Mouse (Mus musculus) hindbrain, embryonic 13.5 days (tissue): ENCODE data around the gene Bdkrb2. TPM values are rescaled to one million over a fixed set of nuclear protein-coding genes. Genes with fewer than 3 reads are reported as not detected.

Source experiments
- ATAC-seq: fragments of 200-750 bp; cut with Nextera tagmentation; 2 replicates; pipeline ENCODE4 v1.8.0; 2017; ENCODE audit warnings: moderate TSS enrichment; ENCODE audit not compliant: low FRiP score
- H3K27ac ChIP-seq: fragments of 300-500 bp; sonication (generic); 2 replicates; pipeline ENCODE4 v1.5.1; 2015; ENCODE audit warnings: inconsistent platforms, mild to moderate bottlenecking, moderate library complexity
- H3K27me3 ChIP-seq: fragments of 300-500 bp; sonication (generic); 2 replicates; pipeline ENCODE4 v1.6.1; 2015; ENCODE audit warnings: mild to moderate bottlenecking, inconsistent platforms
- H3K36me3 ChIP-seq: fragments of 300-500 bp; sonication (generic); 2 replicates; pipeline ENCODE4 v1.6.1; 2015; ENCODE audit warnings: mild to moderate bottlenecking, inconsistent platforms
- H3K4me1 ChIP-seq: fragments of 300-500 bp; sonication (generic); replicated peaks from 2 replicates; pipeline ENCODE4 v1.6.1; 2015; ENCODE audit warnings: inconsistent platforms
- H3K4me2 ChIP-seq: fragments of 300-500 bp; sonication (generic); 2 replicates; pipeline ENCODE4 v1.6.1; 2015; ENCODE audit warnings: inconsistent platforms, mild to moderate bottlenecking, moderate library complexity
- H3K4me3 ChIP-seq: fragments of 300-500 bp; sonication (generic); 2 replicates; pipeline ENCODE4 v1.5.1; 2015; ENCODE audit warnings: mild to moderate bottlenecking, inconsistent platforms
- H3K9ac ChIP-seq: fragments of 300-500 bp; sonication (generic); 2 replicates; pipeline ENCODE4 v1.6.1; 2015; ENCODE audit warnings: mild to moderate bottlenecking, inconsistent platforms
- H3K9me3 ChIP-seq: fragments of 300-500 bp; sonication (generic); 2 replicates; pipeline ENCODE4 v1.6.1; 2016; ENCODE audit warnings: inconsistent platforms
- WGBS: fragments of 180-500 bp; shearing (Covaris S2); methylation state at CpG from one replicate; pipeline ENCODE4 v1.1.7; 2015; 5-methylcytosine and 5-hydroxymethylcytosine counted together
- polyA plus RNA-seq: library from polyadenylated mRNA; unstranded; fragments of >200 nt; fragmentation: Nextera tagmentation; extraction: Ambion mirVana; gene quantifications from 2 replicates; pipeline ENCODE4 v1.2.1, GENCODE M21; 2015

The Bdkrb2 gene
- polyA plus RNA-seq, 1 experiment from 2014 or later: 1.6 TPM

DNA sequence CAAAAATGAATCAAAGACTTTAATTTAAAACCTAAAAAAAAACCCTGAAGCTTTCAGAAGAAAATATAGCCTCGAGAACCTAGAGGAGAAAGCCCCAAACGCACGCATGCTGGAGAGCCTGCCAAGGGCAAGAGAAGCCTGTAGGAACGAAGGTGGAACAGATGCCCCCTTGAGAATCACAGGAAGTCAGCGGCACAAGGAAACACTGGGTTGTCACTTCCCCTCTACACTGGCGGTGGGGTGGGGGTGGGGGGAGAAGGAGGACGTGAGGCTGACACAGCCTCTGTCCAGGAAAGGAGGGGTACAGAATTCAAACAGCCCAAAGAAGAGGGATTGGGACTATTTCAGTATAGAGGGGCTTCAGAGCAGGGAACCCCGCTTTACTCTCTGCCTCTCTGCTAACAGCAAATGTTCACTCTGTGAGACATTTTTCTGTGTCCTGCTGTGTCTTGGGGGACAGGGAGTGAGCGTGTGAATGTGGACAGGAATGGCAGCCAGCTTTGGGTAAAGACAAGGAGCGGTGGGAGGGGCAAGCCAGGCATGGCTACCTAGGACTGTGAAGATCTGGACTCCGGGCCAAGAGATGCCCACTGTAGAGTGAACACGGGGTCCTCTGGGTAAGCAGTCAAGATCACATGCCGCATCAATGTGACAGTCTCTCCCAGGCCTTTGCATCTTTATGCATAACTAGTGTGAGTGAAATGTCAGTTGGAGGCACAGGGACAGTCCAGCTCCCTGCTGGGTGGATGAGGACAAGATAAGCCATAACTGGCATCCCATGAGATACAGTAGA is 26.9 kb upstream of the Bdkrb2 start:
- H3K27ac ChIP-seq: no peak overlapping the region
- no peak overlapping the region for H3K4me3 ChIP-seq
- H3K36me3 ChIP-seq: no peaks in the 10 kb centered on the region
- no peak overlapping the region for H3K9ac ChIP-seq
- H3K4me1 ChIP-seq: peaks cover 19% of the 10 kb centered on the region
- H3K9me3 ChIP-seq: 0 out of 2 replicates have a peak, but pooled peaks cover 10% of the 10 kb centered on the region
- 0 out of 2 replicates have a peak, but pooled peaks cover under 1% of the 10 kb centered on the region for H3K27me3 ChIP-seq
- no peak for ATAC-seq
- H3K4me2 ChIP-seq: no peak overlapping the region
- WGBS: 72% methylated on average over 13 of the region's 13 CpGs

DNA sequence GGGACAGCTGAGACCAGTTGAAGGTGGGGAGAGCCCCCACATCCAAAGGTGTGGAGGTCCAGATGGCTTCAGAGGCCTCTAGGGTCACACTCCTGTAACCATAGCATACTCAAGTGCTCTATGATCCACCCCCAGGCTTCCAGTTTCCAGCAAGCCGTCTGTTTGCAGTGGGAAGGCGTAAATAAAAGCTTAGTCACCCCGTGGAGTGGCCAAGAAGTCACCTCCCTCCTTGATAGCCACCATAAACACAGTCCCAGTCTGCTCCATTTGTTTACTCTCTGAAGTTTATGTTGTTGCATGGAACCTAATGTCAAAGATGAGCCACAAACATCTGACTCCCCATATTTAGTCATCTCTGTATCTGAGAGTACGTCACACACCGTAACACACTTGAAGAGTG is 25.9 kb upstream of the Bdkrb2 start:
- WGBS: 79% methylated on average over 5 of the region's 5 CpGs
- 0 out of 2 replicates have a peak, but pooled peaks cover 7% of the 10 kb centered on the region for H3K27me3 ChIP-seq
- H3K27ac ChIP-seq: no peak overlapping the region; the same call in 1 of the 2 replicates
- 0 out of 2 replicates have a peak, but pooled peaks cover 10% of the 10 kb centered on the region for H3K9me3 ChIP-seq
- H3K36me3 ChIP-seq: no peaks in the 10 kb centered on the region
- ATAC-seq: no peak
- H3K4me3 ChIP-seq: no peak overlapping the region
- H3K4me1 ChIP-seq: peaks cover 9% of the 10 kb centered on the region; the same call in 1 of the 2 replicates
- no peak overlapping the region for H3K9ac ChIP-seq
- H3K4me2 ChIP-seq: no peak overlapping the region

DNA sequence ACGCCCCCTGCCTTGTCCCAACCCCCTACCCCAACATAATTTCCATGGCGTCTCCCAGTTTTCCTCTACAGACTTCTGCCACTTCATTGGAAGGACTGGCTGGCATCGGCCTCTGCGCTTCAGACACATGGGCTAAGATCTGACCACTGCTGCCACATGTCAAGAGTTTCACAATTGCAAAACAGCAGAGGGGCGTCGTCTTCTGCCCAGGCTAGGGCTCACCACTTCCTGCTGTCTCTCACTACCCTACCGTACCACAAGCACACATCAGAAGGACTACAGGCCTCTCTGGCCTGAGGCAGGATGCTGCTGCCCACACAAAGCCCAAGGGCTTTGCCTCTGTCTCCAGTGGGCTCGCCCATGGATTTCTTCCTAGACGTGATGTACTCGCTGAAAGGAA is 23.4 kb upstream of the Bdkrb2 start:
- H3K36me3 ChIP-seq: no peaks in the 10 kb centered on the region
- H3K9me3 ChIP-seq: 0 out of 2 replicates have a peak, but pooled peaks cover 10% of the 10 kb centered on the region
- 0 out of 2 replicates have a peak, but pooled peaks cover 6% of the 10 kb centered on the region for H3K4me1 ChIP-seq
- no peak overlapping the region for H3K9ac ChIP-seq
- 0 out of 2 replicates have a peak, but pooled peaks cover 16% of the 10 kb centered on the region for H3K27me3 ChIP-seq
- no peak overlapping the region for H3K27ac ChIP-seq
- H3K4me3 ChIP-seq: no peak overlapping the region
- no peak for ATAC-seq
- no peak overlapping the region for H3K4me2 ChIP-seq
- WGBS: 92% methylated on average over 10 of the region's 10 CpGs

DNA sequence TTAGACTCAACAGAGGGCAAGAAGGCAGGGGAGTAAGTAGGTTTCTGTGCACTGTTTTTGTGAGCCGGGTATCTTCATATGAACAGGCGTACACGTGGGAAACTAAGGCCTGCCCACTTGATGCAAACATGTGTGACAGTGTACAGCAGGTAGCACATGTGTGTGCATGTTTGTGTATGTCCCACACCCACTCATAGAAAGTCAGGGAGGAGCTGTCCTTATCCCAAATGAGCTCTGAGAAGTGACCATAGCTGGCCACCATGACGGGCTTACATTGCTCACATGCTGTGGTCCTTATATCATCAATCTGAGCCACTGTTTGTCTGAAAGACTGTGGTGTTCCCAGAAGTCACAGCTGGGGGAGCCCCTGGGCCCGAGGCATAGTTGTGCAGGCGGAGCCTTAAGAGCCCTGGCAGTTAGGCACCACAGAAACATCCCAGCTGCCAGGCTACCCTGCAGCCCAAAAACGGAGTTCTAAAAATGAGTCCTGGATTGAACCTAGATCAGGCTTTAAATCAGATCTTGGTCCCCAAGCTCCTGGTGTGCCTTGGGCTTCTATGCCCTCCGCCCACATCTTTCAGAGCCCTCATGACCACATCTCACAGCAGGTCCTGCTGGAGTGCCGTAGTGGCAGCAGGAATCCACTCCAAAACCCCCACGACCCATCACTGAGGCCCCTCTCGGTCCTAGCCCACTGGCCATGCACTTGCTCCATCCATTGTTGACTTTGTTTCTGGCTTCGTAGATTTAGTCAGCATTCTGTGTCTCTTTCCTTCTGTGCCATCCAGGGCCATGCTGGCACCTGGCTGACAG is 21.2 kb upstream of the Bdkrb2 start:
- WGBS: 80% methylated on average over 12 of the region's 12 CpGs
- Histone ChIP-seq H3K27ac (no peak overlapping the region), H3K4me3 (no peak overlapping the region), H3K4me1 (peaks cover 10% of the 10 kb centered on the region), H3K36me3 (no peaks in the 10 kb centered on the region), H3K9me3 (0 out of 2 replicates have a peak, but pooled peaks cover 10% of the 10 kb centered on the region), H3K4me2 (no peak overlapping the region), H3K27me3 (peaks cover 20% of the 10 kb centered on the region; the same call in 1 of the 2 replicates), H3K9ac (no peak overlapping the region)
- no peak for ATAC-seq

DNA sequence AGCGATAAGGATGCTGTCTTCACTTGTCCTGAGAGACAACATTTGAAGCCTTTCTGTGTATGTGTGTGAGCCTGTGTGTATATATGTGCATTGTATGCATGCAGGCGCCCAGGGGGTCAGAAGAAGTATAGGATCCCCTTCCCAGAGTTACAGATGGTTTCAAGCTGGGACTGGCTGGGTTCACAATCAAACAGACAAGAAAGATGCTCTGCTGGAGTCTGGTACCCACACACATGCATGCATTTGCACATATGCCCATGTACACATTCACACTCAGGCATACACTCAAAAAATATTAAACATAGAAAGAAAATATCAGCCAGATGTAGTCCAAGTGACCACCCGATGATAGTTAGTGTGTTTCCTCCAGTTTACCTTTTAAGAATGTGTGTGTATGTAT is 20.5 kb upstream of the Bdkrb2 start:
- Histone ChIP-seq H3K27ac (no peak overlapping the region), H3K9ac (no peak overlapping the region), H3K4me1 (peaks cover 12% of the 10 kb centered on the region), H3K4me2 (no peak overlapping the region), H3K27me3 (peaks cover 27% of the 10 kb centered on the region), H3K36me3 (no peaks in the 10 kb centered on the region), H3K9me3 (0 out of 2 replicates have a peak, but pooled peaks cover 10% of the 10 kb centered on the region), H3K4me3 (no peak overlapping the region)
- 91% methylated on average over 3 of the region's 3 CpGs for WGBS
- ATAC-seq: no peak

DNA sequence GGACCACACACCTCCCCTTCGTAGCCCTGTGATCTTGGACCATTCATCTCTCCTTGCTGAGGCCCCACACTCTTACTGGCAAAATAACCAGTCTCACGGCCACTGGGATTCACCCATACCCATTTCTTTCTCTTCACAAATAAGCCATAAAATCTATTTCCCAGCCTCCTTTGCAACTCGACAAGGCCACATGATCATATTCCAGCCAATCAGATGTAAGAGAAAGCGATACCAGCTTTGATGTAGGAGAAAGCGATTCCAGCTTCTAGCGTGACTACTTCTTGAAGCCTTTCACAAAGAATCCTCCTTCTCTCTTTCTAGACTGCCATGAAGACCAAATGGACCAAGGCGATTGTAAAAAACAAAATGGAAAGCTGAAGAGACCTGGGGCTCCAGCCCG is 19.9 kb upstream of the Bdkrb2 start:
- peaks cover 33% of the 10 kb centered on the region for H3K27me3 ChIP-seq
- H3K27ac ChIP-seq: no peak overlapping the region
- ATAC-seq: no peak

DNA sequence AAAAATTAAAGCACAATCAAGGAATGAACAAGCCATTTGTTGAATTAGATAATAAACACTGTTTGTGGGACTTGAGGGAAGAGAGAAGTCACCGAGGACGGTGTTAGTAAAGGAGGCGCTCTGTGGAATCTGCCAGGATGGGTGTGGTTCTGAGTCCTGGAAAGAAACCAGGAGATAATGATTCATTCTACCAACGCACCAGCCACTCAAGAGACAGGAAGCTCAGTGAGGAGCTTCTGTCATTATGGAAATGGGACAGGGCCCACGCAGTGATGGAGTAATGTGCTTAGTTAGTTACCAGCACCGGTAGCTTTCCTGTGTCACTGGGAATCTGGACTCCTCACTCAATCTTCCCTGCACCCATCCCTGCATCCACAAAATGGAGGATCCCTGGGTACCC is 19.3 kb upstream of the Bdkrb2 start:
- Histone ChIP-seq H3K4me1 (peaks cover 20% of the 10 kb centered on the region), H3K36me3 (no peaks in the 10 kb centered on the region), H3K4me2 (no peak overlapping the region), H3K9ac (no peak overlapping the region), H3K4me3 (no peak overlapping the region), H3K27ac (no peak overlapping the region), H3K27me3 (peaks cover 37% of the 10 kb centered on the region), H3K9me3 (0 out of 2 replicates have a peak, but pooled peaks cover 6% of the 10 kb centered on the region)
- 77% methylated on average over 6 of the region's 6 CpGs for WGBS
- no peak for ATAC-seq

More for the DNA sequence above, 19.9 kb upstream of the Bdkrb2 start:
- Histone ChIP-seq H3K4me1 (peaks cover 18% of the 10 kb centered on the region), H3K4me3 (no peak overlapping the region), H3K4me2 (no peak overlapping the region), H3K36me3 (no peaks in the 10 kb centered on the region), H3K9ac (no peak overlapping the region), H3K9me3 (0 out of 2 replicates have a peak, but pooled peaks cover 10% of the 10 kb centered on the region)
- WGBS: 83% methylated on average over 8 of the region's 8 CpGs

DNA sequence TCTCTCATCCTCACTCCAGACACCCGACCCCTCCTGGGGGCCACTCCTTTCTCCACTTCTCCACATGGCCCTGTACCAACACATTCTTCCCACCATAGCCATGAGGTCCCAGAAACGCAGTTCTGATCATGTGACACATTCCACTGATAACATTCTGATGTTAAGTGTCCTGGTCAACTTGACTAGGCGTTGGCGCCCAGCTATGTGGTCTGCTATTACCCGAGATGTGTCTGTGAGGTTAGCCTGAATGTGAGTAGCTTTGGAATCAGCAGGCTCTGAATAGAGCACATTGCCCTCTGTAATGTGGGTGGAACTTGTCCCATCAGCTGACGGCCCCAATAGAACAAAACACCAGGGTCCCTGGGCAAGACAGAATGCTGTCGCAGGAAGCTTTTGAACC is 18.2 kb upstream of the Bdkrb2 start:
- no peak overlapping the region for H3K4me3 ChIP-seq
- no peak overlapping the region for H3K4me2 ChIP-seq
- 86% methylated on average over 7 of the region's 7 CpGs for WGBS
- no peaks in the 10 kb centered on the region for H3K36me3 ChIP-seq
- ATAC-seq: no peak
- peaks cover 20% of the 10 kb centered on the region for H3K4me1 ChIP-seq
- no peak overlapping the region for H3K27ac ChIP-seq
- H3K9me3 ChIP-seq: no peaks in the 10 kb centered on the region
- no peak overlapping the region for H3K9ac ChIP-seq
- peaks cover 44% of the 10 kb centered on the region for H3K27me3 ChIP-seq

DNA sequence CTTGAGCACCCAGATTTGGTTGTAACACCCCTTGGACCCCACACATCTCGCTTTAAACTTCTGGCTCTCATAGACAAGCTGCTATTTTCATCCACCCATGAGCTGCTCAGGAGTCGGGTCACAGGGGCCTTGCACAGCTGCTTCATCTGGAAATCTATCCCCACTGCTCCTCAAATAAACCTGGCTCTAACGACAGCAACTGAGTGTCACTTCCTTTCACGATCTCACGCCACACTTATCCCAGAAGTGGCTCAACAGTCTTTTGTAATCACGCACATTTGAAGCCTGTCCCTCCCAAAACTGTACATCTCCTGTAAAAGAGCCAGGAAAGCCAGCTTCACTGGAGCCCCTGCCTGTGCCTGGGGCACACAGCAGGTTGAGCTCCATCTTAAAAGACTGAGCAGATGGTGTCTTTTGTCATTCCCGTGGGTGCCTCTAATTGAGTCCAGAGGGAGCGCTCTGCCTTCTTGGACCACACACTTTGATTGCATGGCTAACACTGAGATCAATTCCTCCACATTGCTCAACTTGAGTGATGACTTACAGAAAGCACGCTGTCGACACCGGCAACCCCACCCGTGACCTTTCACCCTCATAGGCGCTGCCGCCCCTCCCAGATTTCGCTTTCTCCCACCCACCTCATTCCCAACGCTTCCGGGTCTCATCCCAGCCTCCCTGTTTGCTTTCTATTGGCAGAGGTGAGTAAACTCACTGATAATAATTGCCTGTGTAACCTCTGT is 17.2 kb upstream of the Bdkrb2 start:
- H3K27ac ChIP-seq: no peak overlapping the region
- no peaks in the 10 kb centered on the region for H3K9me3 ChIP-seq
- no peaks in the 10 kb centered on the region for H3K36me3 ChIP-seq
- 0 out of 2 replicates have a peak, but pooled peaks have one; percentile 52 for ATAC-seq
- no peak overlapping the region for H3K4me3 ChIP-seq
- peaks cover 20% of the 10 kb centered on the region for H3K4me1 ChIP-seq
- no peak overlapping the region for H3K4me2 ChIP-seq
- peaks cover 44% of the 10 kb centered on the region for H3K27me3 ChIP-seq
- WGBS: 36% methylated on average over 17 of the region's 17 CpGs
- H3K9ac ChIP-seq: no peak overlapping the region

DNA sequence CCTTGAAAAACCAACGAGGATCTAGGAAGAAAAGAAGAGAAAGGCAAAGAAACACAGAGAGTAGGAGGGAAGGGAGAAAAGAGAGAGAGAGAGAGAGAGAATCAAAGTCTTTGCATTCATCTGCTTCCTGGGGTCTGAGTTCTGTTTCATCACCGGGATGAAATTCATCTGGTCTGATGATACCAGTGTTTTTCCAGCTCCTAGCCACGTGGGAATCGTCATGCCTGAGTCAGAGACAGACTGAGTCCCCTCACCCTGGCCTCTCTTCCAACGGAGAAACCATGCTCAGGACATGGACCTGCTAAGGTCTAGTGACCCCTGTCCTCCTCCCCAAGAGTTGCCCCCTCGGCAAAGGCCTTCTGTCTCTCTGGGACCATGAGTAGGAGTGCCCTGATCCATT is 16.5 kb upstream of the Bdkrb2 start:
- Histone ChIP-seq H3K36me3 (no peaks in the 10 kb centered on the region), H3K4me2 (no peak overlapping the region), H3K4me1 (peaks cover 22% of the 10 kb centered on the region), H3K9me3 (no peaks in the 10 kb centered on the region), H3K9ac (no peak overlapping the region), H3K27me3 (peaks cover 40% of the 10 kb centered on the region), H3K4me3 (no peak overlapping the region), H3K27ac (no peak overlapping the region)
- ATAC-seq: no peak
- WGBS: 69% methylated on average over 6 of the region's 6 CpGs

DNA sequence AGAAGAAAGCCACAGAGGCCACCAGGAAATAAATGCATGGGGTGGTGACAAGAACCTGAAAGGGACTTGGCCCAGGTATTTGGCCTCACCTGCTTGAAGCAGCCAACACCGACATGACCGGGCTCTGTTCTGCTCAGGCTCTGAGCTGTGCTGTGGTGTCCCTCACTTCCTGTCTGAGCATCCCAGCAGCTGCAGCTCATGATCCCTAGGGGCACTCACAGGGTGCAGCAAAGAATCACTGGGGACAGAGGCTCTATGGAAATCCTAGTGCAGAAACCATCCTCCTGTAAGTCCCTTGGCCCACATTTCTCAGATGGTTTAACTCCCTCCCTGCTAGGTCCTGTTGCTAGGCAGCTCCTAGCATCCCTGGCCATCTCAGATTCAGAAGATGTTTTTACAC is 15.9 kb upstream of the Bdkrb2 start:
- 80% methylated on average over 2 of the region's 2 CpGs for WGBS

DNA sequence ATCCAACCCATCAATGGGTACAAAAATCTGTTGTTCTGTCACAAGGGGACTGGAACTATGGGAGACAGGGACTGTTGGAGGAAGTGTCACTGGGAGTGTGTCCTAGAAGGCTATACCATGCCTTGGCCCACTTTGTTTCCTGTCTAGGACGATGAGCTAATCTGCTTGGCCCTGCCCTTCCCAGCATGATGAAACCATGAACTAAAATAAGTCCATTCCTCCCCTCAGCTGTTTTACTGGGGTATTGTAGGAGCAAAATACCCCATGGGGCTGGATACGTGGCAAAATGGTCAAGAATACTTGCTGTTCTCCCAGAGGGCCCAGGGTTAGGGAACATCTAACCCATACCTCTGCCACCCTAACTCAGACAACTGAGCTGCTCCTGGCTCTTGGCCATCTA is 15.0 kb upstream of the Bdkrb2 start:
- no peaks in the 10 kb centered on the region for H3K9me3 ChIP-seq
- 83% methylated on average over 2 of the region's 2 CpGs for WGBS
- no peaks in the 10 kb centered on the region for H3K36me3 ChIP-seq
- no peak overlapping the region for H3K4me2 ChIP-seq
- no peak overlapping the region for H3K9ac ChIP-seq
- H3K4me1 ChIP-seq: peaks cover 27% of the 10 kb centered on the region
- no peak overlapping the region for H3K4me3 ChIP-seq
- H3K27me3 ChIP-seq: peaks cover 37% of the 10 kb centered on the region
- no peak overlapping the region for H3K27ac ChIP-seq
- no peak for ATAC-seq

More for the DNA sequence above, 15.9 kb upstream of the Bdkrb2 start:
- H3K36me3 ChIP-seq: no peaks in the 10 kb centered on the region
- H3K9me3 ChIP-seq: no peaks in the 10 kb centered on the region
- H3K9ac ChIP-seq: no peak overlapping the region
- no peak overlapping the region for H3K4me3 ChIP-seq
- peaks cover 27% of the 10 kb centered on the region for H3K4me1 ChIP-seq
- H3K27ac ChIP-seq: no peak overlapping the region
- H3K27me3 ChIP-seq: peaks cover 37% of the 10 kb centered on the region
- no peak overlapping the region for H3K4me2 ChIP-seq
- ATAC-seq: no peak
